Mouse (Mus musculus) frontal cortex, adult 2 months (tissue): Measurements from ENCODE around the gene Tespa1. TPM values are rescaled to one million over a fixed set of nuclear protein-coding genes. Genes with fewer than 3 reads are reported as not detected.
"Not testable (repeated sequence)": the region's sequence is repeated elsewhere in the genome, so short reads cannot be mapped to it uniquely, and the experiment has no call there.

Experiments used
- DNase-seq, 2 experiments: peaks; one replicate each; pipeline ENCODE4 v3.0.0; 2022; ENCODE audit warnings: low spot score in 1 of 2; ENCODE audit errors: extremely low spot score in 1 of 2
- polyA plus RNA-seq: library from polyadenylated mRNA; depleted of rRNA; stranded (reverse); fragments of >200 nt; gene quantifications from 2 replicates; pipeline ENCODE4 v1.2.3, GENCODE M21; 2012; rRNA removed

The Tespa1 gene
- polyA plus RNA-seq, 1 experiment, result 0.12 TPM

DNA sequence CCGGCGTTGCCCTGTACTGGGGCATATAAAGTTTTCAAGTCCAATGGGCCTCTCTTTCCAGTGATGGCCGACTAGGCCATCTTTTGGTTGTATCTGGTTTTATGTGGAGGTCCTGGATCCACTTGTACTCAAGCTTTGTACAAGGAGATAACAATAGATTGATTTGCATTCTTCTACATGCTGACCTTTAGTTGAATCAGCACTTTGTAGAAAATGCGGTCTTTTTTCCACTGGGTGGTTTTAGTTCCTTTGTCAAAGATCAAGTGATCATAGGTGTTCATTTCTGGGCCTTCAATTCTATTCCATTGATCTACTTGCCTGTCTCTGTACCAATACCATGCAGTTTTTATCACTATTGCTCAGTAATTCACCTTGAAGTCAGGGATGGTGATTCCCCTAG lies 17.4 kb downstream of the Tespa1 start:
- not testable (repeated sequence) for DNase-seq

DNA sequence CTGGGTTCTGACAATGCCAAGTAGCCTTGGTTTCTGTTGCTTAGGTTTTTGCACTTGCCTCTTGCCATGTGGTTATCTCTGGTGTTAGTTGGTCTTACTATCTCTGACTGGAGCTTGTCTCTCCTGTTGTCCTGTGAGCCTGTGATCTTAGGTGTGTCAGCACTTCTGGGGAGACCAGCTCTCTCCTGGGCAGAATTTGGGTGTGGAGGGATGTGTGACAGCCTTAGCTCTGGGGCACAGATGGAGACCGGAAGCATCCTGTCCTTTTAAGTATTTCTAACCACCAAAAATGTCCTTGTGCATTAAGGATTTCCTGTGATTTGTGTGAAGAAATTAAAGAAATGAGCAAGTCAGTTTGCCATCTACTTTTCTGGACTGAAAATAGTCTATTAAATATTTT lies 21.4 kb downstream of the Tespa1 start:
- DNase-seq, result no peak

DNA sequence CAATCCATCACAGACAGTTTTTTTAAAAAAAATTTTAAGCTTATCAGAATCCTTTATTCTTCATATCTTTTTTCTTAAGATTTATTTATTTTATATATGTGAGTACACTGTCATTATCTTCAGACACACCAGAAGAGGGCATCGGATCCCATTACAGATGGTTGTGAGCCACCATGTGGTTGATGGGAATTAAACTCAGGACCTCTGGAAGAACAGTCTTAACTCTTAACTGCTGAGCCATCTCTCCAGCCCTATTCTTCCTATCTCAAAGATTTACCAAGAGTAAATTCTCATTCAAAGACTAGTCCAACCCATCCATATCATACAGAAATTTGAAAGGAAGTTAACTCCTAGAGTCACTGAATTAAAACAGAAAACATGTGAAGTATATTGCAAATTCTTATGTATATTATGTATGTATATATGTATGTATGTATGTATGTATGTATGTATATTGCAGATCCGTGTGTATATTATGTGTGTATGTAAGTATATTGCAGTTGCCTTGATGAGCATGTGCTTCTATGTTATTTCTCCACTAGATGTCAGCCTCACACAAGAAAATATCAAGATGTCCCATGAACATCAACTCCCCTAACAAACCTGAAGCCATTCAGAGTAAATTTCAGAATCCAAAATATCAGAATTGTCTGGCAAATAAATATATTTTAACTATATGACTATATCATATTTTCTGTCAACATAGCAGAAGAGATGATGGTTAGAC lies 40.9 kb downstream of the Tespa1 start:
- DNase-seq, result peak in 1 of 2 experiments; percentile 41

DNA sequence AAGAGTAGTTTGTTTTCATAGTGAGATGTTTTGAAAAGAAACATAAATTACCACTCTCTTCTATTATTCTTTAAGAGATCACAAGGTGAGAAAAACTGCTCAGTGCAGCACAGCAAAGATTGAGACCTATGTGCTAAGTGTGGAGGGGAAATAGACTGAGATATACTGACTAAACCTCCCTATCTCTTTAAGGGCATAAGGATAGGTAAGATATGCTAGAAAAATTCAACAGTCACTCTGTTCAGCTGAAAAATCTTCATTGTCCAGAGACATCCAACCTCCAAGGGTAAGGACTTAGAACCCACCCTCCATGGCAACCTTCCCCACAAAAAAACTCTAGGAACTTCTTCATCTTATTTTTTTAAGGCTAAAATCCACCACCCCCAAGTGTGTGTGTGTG lies 42.1 kb downstream of the Tespa1 start:
- no peak for DNase-seq

DNA sequence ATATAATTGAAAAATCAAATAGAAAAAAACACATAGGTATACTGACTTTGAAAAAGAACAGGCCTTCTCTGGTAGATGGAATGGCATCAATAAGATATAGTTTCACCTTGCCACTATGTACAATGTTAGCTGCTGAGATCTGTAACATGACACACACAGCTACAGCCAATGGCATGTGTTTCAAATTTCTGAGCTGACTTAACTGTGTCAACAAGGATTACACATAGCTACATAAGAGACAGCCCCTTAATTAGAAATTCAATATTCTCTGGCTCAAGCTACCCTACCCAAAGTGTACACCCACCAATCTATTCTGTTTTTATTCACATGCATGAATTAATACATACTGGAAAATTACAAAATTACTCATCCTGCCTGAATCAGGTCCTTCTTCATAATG lies 45.7 kb downstream of the Tespa1 start:
- no peak for DNase-seq

DNA sequence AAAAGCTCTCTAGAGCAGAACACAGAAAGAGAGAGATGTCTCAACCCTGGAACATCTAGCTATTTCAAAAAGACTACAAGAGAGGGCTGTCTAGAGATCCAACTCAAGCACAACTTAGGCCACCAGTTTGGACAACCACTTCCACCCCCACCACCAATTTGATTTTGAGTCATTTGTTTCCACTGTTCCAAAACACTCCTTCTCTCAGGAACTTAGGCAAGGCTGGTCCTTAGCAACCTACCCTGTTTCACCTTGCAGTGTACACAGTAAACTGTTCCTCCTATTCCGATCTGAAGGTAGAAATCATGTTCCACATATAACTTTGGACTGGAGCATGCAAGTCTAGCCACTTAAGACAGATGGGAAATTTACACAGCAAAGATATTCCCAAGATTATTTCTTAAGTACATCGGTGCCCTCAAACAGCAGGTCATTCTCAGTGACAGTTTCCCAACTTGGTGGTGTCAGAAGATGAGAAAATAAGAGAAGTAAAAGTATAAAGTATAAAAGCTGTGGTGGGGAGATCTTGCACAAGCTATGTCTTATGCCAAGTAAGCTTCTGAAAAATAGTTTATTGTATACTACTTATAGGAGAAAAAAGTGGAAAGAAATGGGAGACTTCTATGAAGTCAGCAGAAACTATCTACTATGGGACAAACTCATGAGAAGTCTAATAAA lies 47.5 kb downstream of the Tespa1 start:
- no peak for DNase-seq

DNA sequence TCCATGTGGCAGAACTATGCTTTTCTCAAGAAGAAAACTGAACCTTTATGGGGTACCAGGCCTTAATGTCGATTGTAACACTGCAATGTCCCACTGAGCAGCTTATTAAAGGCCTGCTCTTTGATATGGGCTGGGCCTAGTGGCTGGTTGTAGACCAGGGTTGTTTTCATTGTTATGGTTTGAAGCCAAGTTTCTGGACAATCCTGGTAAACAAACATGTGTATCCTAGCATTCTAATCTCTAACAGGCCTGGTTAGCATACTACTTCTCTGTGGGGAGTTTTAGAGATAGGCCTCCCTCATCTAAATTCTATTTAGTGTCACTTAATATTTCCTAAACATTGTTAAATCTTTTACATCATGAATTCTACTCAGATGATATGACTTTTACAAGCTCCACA lies 49.0 kb downstream of the Tespa1 start:
- no peak for DNase-seq

DNA sequence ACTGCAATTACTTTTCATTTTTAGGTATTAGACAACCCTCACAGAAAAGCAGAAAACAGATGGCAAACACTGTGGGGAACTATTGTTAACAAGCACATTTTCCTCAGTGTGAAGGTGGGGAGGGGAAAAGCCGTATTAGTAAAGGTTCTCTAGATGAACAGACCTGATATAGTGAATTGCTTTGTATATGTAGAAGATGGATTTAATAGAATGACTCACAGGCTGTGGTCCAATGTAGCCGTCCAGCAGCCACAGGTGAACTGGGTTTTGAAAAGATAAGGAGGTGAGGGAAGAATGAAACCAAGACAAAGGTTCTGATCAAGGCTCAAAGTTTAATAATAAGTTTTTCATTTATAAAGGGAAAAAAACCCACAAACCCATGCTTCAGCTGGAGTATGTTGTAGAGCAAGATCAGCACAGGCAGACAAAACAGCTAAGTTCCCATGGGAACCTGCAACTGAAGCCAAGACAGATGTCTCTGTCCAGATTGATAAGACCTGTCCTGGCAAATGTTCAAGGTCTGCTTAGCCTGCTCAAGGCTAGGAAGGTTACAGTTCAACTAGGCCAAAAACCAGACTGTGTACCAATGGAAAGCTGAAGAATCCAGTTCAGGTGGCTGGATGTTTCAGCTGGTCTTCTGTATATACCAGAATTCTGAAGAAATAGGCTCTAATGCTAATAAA lies 50.0 kb downstream of the Tespa1 start:
- no peak for DNase-seq

DNA sequence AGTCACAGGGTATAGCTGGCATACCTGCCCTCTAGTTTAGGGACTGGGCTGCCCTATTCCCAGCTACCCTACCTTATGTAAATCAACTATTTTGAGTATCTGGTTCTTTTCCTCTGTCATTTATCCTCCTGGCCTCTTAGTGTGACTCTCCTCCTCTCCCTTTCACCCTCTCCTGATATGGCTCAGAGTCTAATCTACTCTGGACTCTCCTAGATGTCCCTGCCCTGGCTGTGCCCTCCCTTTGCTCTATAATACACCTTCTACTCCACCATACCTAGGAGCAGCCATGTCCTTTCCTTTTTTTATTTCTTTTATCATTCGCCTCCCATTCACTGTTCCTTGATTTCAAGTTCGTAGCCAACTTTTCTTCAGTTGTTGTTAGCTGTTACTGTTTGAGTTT lies 52.5 kb downstream of the Tespa1 start:
- DNase-seq, result no peak

DNA sequence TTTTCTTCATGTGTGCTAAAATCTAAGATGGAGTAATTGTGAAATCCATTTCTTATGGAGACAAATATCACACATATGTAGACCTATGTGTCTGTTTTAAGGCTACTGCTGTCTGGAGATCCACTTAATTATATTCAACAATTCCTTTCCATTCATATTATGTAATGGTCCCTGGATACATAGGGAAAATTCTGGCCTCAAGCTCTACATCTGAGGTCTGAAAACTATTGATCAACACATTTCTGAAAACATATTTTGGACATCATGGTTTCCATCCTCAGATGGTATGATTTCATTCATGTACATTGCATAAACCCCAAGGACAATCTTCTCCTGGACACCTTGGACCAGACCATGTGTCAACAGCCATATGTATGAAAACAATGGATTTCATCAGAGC lies 71.6 kb downstream of the Tespa1 start, which contains the start of gene Vmn2r84:
Vmn2r84 (minus strand) TSS at position 101 of the 400 bp plus-strand sequence.
- DNase-seq, result no peak

DNA sequence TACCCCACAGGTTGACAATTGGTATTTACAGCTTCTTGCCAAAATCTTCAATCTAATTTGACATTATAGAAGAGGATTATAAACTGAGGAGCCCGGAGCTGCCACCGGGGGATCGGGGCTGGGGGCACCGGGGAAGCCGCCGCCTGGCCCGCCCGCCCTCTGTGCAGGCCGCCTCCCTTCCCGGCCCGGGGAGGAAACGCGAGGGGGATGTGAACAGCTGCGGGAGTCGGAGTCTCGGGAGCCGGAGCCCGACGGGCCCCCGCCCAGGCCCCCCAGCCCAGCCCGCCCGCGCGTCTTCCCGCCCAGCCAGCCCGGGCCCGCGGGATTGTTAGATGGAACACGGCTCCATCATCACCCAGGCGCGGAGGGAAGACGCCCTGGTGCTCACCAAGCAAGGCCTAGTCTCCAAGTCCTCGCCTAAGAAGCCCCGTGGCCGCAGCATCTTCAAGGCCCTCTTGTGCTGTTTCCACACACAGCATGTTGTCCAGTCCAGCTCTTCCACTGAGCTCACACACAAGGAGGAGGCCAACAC lies 89.6 kb downstream of the Tespa1 start:
- not testable (repeated sequence) for DNase-seq

Other genes starting within 250 kb of the Tespa1 start
- gene Olfr823, start 207.5 kb upstream of the Tespa1 start, polyA plus RNA-seq, result not detected in 2 replicates
- not detected in 2 replicates for gene Olfr824, start 192.9 kb upstream of the Tespa1 start, polyA plus RNA-seq
- not detected in 2 replicates for gene Olfr825, start 156.1 kb upstream of the Tespa1 start, polyA plus RNA-seq
- not detected in 2 replicates for gene Olfr826, start 138.7 kb upstream of the Tespa1 start, polyA plus RNA-seq
- not detected in 2 replicates for gene Olfr827, start 108.5 kb upstream of the Tespa1 start, polyA plus RNA-seq
- gene Neurod4, start 42.6 kb upstream of the Tespa1 start, polyA plus RNA-seq, result 0.30 and 0.46 TPM in 2 replicates
- gene Vmn2r84, start 71.5 kb downstream of the Tespa1 start, polyA plus RNA-seq, result 0.94 and 1.3 TPM in 2 replicates
- gene Vmn2r85, start 106.8 kb downstream of the Tespa1 start, polyA plus RNA-seq, result 0.34 and 0.53 TPM in 2 replicates
- 0.28 and 0.29 TPM in 2 replicates for gene Vmn2r86, start 133.2 kb downstream of the Tespa1 start, polyA plus RNA-seq
- gene Vmn2r87, start 174.5 kb downstream of the Tespa1 start, polyA plus RNA-seq, result 1.1 and 1.3 TPM in 2 replicates